Comparison of ENCODE assay signal across 13 mouse cellular contexts in genomic region chr14:24957392-24957791, GRCm38 (mm10).
"Had no signal": no experiment of that assay in that cellular context is flagged by ENCODE, and none has a peak within 500 bp of the region (broad histone marks: within the 10 kb centered on the region; RNA-seq: fewer than 3 reads in every experiment).

No protein-coding gene starts in this region.

- H3K27ac ChIP-seq: kidney, postnatal 0 days; liver, embryonic 13.5 days; stomach, embryonic 15.5 days had no signal

- H3K4me3 ChIP-seq: layer of hippocampus, adult 2 months; liver, embryonic 13.5 days; stomach, embryonic 15.5 days had no signal

- H3K36me3 ChIP-seq: liver, embryonic 13.5 days; stomach, embryonic 15.5 days had no signal

- DNase-seq: kidney, adult 2 months; kidney, postnatal 25 days; layer of hippocampus, adult 9-11 months; liver, embryonic 13.5 days; lung, adult 2 months; lung, postnatal 14 days; lung, postnatal 4 days; right cerebral cortex, postnatal 25 days; spleen, adult 18-20 months; thymus, postnatal 25 days had no signal

- H3K4me1 ChIP-seq: liver, embryonic 13.5 days; stomach, embryonic 15.5 days had no signal

- H3K9me3 ChIP-seq: liver, embryonic 13.5 days; stomach, embryonic 15.5 days had no signal

- H3K27me3 ChIP-seq: liver, embryonic 13.5 days; stomach, embryonic 15.5 days had no signal
